Mouse (Mus musculus) inflammation-experienced regulatory T-cells, adult 6 months (primary cell): ENCODE measurements around the gene Pdhx. TPM values are rescaled to one million over a fixed set of nuclear protein-coding genes. Genes with fewer than 3 reads are reported as not detected.
A peak's percentile ranks its signal among the peaks of the same experiment; 100 is the strongest.

Source experiments
- ATAC-seq: one replicate; pipeline ENCODE4 v1.8.0; 2017
- polyA plus RNA-seq, 3 experiments: library from polyadenylated mRNA; unstranded; fragments of 100-300 nt; shearing (Covaris generic); gene quantifications; one replicate each; pipeline ENCODE4 v1.2.1; 2017

Gene Pdhx
- polyA plus RNA-seq, 3 experiments from 2014 or later: 14.8 to 21.4 (median 18.4) TPM

GRCm38 (mm10) chr2:102986964-102987707, 86.2 kb downstream of the Pdhx start:
- no peak for ATAC-seq

- ATAC-seq: no peak
Observed at GRCm38 (mm10) chr2:102986424-102986823, 86.9 kb downstream of the Pdhx start.

- ATAC-seq: no peak
Observed at GRCm38 (mm10) chr2:102982822-102983221, 90.5 kb downstream of the Pdhx start.

- ATAC-seq: peak; percentile 90
Observed at GRCm38 (mm10) chr2:102981446-102982314, 91.6 kb downstream of the Pdhx start.

- ATAC-seq: peak; percentile 42
Observed at GRCm38 (mm10) chr2:102980870-102981269, 92.4 kb downstream of the Pdhx start.

- no peak for ATAC-seq
Observed at GRCm38 (mm10) chr2:102979519-102979918, 93.8 kb downstream of the Pdhx start.

- ATAC-seq: no peak
Observed at GRCm38 (mm10) chr2:102979112-102979511, 94.2 kb downstream of the Pdhx start.

- peak; percentile 53 for ATAC-seq
Observed at GRCm38 (mm10) chr2:102975358-102975945, 97.9 kb downstream of the Pdhx start.

- ATAC-seq: no peak
Observed at GRCm38 (mm10) chr2:102973115-102973514, 100.2 kb downstream of the Pdhx start.

- ATAC-seq: no peak
Observed at GRCm38 (mm10) chr2:102972575-102972974, 100.7 kb downstream of the Pdhx start.

GRCm38 (mm10) chr2:102971951-102972350, 101.4 kb downstream of the Pdhx start:
- no peak for ATAC-seq

Other genes starting within 250 kb of the Pdhx start
- gene Cd44, start 171.8 kb downstream of the Pdhx start, polyA plus RNA-seq: 100 to 1,000 TPM in 1 of 3 experiments, 10 to 100 TPM in 2; 91.0 to 119 (median 94.0) TPM
- 10 to 100 TPM; 25.4 to 41.1 (median 26.0) TPM for gene Apip, start 162 bp upstream of the Pdhx start, polyA plus RNA-seq
- under 1 TPM in 2 of 3 experiments, not detected in 1; 0.57 to 0.62 TPM for gene Ehf, start 229.8 kb upstream of the Pdhx start, polyA plus RNA-seq